Mouse (Mus musculus): Measurements from ENCODE around the gene Pigs.

The Pigs gene

GRCm38 (mm10) chr11:78327634-78328511, at the start of gene Pigs:
Pigs (plus strand) TSS chr11:78328415.
- DNase-seq (ENCODE audit: low read depth, low spot score) = peak; percentile 96

DNA sequence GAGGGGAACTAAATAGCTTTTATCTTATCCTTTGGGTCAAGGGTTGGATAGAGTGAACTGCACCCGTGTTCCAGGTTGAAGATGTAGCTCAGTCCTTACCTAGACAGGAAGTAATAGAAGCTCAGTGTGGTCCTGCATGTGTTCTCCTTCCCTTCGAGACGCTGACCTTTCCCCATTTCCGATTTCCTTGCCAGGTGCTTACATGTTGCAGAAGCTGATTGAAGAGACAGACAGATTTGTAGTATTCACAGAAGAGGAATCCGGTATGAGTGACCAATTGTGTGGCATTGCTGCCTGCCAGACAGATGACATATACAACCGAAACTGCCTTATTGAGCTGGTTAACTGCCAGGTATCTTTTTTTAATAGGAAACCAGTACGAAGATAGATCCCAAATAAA, 49.4 kb upstream of the Pigs start:
- no peak for DNase-seq (ENCODE audit: low read depth, low spot score)

DNA sequence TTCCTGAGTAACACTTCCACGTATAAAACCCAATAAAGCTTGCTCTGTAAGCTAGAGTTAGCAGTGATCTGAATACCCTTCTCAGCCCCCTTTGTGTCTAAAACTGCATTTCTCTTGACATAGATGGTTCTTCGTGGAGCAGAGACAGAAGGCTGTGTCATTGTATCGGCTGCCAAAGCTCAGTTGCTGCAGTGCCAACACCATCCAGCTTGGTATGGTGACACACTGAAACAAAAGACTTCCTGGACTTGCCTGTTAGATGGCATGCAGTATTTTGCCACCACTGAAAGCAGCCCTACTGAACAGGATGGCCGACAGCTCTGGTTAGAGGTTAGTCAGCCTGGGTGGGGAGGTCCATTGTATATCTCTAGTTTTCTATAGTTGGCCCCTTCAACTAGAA, 48.6 kb upstream of the Pigs start:
- no peak for DNase-seq (ENCODE audit: low read depth, low spot score)

- DNase-seq (ENCODE audit: low read depth, low spot score) = no peak
Measured at GRCm38 (mm10) chr11:78289146-78289763, 39.0 kb upstream of the Pigs start.

GRCm38 (mm10) chr11:78290654-78291053, 37.6 kb upstream of the Pigs start, which contains the start of gene BC030499:
BC030499 (plus strand) TSS chr11:78290841.
- DNase-seq (ENCODE audit: low read depth, low spot score) = no peak

DNA sequence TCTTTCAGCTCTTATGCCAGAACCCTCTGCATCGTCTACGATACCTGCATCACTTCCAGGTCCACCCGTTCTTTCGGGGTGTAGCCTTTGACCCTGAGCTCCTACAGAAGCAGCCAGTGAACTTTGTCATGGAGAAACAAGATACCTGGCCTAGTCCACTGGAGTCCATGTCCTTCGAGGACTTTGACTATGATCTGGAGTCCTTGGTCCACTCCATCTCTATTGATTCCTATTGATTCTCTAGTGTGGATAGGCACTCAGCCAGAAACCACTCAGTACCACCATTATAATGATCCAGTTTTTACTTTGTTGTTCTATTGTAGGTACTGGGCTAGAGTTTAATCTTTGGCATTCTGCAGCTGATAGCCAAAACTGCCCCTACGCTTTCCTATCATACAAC, 33.6 kb upstream of the Pigs start:
- no peak for DNase-seq (ENCODE audit: low read depth, low spot score)

- DNase-seq (ENCODE audit: low read depth, low spot score) = no peak
Measured at GRCm38 (mm10) chr11:78300917-78301316, 27.3 kb upstream of the Pigs start.

DNA sequence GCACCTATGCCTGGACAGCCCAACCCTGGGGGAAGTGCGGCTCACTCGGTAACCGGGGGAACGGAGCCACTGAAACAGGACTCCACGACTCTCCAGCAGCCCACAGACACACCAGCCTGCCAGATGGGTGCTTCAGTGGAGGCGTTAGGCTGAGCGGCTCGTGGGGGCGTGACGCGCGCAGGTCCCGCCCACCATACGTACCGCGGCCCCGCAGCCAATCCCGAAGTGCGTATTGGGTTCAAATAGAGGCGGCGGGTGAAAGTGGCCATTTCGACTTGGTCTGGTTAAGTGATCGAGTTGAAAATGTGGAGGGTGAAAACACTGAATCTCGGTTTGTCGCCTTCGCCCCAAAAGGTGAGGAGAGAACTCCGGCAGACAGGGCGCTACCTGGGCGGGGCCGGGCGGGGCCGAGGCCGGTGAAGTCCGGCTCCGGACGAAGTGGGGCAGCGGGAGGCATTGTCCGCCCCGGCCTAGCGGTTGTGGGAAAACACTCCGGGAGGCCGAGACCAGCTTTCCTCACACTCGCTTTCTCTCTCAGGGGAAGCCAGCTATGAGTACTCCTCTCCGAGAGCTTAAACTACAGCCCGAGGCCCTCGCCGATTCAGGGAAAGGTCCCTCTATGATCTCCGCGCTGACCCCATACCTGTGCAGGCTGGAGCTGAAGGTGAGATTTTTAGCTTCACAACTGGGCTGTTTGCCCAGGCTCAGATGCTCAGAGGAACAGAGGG, 26.7 kb upstream of the Pigs start, which contains the start of gene Spag5:
Gene Spag5, plus strand, starts transcription at position 173 of the 728 bp plus-strand sequence.
- peak; percentile 92 for DNase-seq (ENCODE audit: low read depth, low spot score)

DNA sequence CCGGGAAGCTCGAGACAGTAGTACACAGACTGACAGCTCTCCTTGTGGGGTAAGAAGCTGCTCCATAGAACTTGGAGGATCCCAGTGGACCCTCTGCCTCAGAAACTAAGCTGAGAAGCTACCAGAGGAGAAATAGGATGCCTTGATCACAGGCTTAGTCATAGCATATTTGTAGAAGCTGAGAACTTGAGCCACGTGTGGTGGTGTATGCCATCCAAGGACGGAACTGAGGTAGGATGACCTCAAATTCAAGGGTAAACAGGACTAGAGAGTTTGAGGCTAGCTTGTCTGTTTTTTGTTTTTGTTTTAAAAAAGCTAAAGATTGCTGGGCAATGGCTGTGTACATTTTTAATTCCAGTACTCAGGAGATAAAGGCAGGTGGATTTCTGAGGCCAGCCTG, 22.9 kb upstream of the Pigs start:
- no peak for DNase-seq (ENCODE audit: low read depth, low spot score)

DNA sequence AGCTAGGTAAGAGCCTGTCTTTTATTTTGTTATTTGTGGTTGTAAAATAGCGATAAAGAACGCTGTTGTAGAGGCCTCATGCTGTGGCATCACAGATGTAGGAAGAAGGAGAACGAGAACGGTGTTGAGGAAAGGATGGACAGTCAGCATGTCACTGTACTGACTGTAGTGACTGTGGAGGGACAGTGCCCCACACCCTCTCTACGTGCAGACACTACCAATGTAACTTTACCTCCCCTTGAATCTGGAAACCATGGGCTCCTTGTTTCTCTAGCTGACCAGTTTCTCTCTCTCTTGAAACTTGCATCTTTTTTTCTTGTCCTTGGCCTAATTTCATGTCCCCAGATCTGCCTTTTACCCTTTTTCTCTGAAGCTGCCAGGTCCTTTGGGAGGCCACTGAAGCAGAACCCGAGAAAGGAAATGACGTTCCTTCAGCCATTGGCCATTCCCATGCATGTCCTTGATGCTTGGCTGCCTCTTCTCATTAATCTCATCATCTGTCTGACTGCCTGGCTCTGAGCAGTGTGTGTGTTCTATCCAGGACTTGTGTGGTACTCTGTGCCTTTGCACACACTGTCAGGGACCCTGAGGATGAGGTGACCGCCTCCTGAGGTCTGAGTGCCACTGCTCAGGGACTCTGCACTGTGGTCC, 17.2 kb upstream of the Pigs start:
- DNase-seq (ENCODE audit: low read depth, low spot score) = no peak

GRCm38 (mm10) chr11:78313662-78314061, 14.6 kb upstream of the Pigs start:
- no peak for DNase-seq (ENCODE audit: low read depth, low spot score)

DNA sequence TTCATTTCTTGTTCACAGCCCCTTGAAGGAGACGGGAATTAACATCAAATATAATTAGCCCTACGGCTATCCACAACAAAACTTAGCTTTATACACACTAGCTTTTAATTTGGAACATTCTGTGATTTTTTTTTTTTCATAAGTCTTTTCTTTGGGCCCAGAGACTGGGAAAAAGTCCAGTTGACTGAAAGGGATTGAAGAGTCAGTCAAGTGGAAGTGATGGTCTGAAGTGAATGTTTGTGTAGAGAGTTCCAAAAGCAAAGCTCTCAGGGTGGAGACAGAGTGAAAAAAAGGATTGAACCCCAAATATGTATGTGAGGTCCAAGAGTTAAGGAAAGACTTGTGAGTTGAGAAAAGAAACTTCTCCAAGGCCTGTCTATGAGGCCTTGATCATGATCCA, 9.8 kb upstream of the Pigs start:
- DNase-seq (ENCODE audit: low read depth, low spot score) = no peak

DNA sequence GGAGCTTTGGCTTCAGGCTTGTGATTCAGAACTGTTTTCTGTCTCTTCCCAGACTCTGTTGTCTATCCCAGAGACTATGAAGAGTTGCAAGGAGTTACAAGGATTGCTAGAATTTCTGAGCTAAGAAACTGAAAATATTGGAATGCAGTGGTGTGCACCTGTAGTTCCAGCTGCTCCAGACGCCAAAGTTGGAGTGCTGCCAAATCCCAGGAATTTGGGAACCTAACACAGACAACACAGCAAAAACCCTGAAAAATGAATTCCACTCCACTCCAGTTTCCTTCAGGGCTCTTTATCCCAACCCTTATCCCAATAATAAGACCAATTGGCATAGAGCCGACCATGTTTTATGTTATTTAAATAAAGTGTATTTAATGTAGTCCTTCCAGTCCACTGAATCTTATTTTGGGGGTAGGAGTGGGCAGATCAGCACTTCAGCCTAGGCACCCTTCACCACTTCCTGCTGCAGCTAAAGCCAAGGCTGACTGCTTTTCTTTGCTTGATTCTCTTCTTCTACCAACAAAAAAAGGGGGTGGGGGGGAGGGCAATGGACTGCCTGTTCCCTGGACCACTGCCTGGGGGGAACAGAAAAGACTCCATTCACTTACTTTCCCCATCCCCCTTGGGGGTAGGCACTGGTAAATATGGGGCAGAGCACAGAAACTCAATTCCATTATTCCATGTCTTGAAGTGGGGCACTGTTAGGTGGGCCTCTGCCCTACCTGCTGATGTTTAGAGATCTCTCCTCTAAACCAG, 6.0 kb upstream of the Pigs start:
- DNase-seq (ENCODE audit: low read depth, low spot score) = no peak

DNA sequence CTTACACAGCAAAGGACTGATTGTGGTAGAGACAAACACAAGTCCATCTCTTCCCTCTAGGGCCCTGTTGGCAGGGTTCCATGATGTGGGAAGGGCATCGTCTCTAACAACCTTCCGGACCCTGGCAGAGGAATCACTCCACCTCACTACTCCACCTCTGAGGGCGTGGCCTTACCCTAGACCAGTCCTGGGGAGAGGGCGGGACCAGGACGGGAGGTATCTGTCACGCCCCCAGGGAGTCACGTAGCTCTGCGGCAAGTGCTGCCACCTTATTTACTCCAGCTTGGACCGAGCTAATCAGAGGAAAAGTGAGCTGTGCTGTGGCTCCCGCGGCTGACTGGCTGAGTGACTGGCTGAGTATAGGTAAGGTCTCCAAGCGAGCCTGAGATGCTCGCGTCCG, 5.4 kb upstream of the Pigs start, which contains the start of gene Aldoc:
Gene Aldoc, plus strand, starts transcription at position 109 of the 400 bp plus-strand sequence.
- DNase-seq (ENCODE audit: low read depth, low spot score) = peak; percentile 96

DNA sequence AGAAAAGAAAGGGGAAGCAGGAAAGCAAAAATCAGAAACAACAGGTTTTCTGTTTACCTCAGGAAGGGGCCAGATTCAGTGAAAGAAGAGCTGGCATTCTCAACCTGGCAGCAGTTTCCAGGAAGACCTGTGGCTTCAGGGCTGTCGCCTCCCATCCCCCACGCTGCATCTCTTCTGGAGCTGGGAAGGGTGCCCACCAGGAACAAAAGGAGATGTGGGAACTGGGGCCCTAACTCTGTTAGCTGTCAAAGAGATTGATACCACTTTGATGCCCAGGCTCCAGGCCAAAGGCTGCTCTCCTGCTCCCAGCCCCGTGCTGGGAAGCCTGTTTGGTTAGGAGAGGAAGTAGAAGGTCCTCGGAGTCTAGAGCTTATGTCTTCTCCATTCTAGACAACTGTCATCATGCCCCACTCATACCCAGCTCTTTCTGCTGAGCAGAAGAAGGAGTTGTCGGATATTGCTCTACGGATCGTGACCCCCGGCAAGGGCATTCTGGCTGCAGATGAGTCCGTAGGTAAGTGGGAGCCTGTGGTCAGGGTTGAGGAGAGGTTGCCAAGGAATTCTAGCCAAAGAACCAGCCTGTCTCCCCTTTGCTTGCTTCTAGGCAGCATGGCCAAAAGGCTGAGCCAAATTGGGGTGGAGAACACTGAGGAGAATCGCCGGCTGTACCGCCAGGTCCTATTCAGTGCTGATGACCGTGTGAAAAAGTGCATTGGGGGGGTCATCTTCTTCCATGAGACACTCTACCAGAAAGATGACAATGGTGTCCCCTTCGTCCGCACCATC, 4.0 kb upstream of the Pigs start:
- DNase-seq (ENCODE audit: low read depth, low spot score) = no peak

GRCm38 (mm10) chr11:78324965-78325364, 3.2 kb upstream of the Pigs start:
- DNase-seq (ENCODE audit: low read depth, low spot score) = no peak

- no peak for DNase-seq (ENCODE audit: low read depth, low spot score)
Measured at GRCm38 (mm10) chr11:78327215-78327614, 1.0 kb upstream of the Pigs start.

DNA sequence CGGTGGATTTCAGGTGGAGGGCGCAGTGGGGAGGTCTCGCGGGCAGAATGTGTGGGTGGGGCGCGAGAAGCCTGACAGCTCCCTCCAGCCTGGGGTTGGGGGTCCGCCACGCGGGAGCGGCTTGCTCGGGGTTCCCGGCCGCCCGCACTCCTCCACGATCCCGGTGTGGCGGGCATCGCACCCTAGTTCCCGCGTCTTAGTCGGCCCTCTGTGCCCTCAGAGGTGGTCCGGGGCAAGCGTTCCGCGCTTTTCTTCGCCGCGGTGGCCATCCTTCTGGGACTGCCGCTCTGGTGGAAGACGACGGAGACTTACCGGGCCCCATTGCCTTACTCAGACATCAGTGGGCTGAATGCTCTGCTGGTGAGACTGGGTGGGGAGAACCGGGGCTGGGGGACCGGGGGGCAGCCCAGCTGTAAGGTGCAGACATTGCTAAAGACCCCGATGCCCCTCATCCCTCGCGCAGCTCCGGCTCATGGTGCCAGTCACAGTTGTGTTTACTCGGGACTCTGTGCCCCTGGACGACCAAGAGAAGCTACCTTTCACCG, 369 bp downstream of the Pigs start:
- DNase-seq (ENCODE audit: low read depth, low spot score) = no peak

DNA sequence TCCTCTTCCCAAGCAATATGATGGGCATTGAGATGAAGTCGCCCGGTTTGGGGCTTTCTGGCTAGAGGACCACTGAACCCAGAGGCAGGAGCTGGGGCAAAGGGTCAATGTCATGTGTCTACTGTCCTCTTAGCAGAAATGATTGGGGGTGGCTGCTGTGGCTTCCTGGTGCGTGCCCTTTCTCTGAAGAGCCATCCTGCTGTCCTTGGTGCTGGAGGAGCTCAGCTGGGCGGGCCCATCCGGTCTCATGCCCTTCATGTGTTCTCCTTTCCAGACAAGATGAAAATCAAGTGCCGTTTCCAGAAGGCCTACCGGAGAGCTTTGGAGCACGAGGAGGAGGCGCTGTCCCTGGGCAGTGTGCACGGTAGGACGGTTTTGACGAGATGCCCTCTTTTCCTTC, 4.5 kb downstream of the Pigs start:
- DNase-seq (ENCODE audit: low read depth, low spot score) = peak; percentile 29

DNA sequence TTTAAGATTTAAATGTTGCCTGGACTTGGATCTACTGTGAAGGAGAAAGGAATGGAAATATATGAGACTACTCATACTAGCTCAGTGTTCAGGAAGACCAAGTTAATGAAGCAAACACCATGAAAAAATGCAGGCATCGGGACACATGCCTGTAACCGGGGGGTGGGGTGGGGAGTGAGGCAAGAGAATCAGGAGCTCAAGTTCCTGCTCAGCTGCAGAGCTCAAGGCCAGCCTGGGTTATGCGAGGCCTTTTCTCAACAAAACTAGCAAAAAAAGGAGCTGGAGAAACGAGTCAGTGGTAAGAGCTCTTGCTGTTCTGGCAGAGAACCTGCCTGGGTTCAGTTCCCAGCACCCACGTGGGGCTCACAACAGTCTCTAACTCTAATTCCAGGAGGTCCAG, 5.8 kb downstream of the Pigs start:
- DNase-seq (ENCODE audit: low read depth, low spot score) = no peak

Measured in ES-CJ7 (cell line).